Mouse (Mus musculus) forebrain, postnatal 0 days (tissue): ENCODE results near the gene Cd79a. TPM values are rescaled to one million over a fixed set of nuclear protein-coding genes. Genes with fewer than 3 reads are reported as not detected.
A peak's percentile ranks its signal among the peaks of the same experiment; 100 is the strongest.
"Not testable (repeated sequence)": the region's sequence is repeated elsewhere in the genome, so short reads cannot be mapped to it uniquely, and the experiment has no call there.

Source experiments
- ATAC-seq: fragments of 200-750 bp; cut with Nextera tagmentation; 2 replicates; pipeline ENCODE4 v1.8.0; 2017; ENCODE audit warnings: mild to moderate bottlenecking, moderate library complexity
- DNase-seq: peaks from one replicate; pipeline ENCODE4 v3.0.0-alpha.2; 2015
- H3K27ac ChIP-seq: fragments of 300-500 bp; sonication (generic); 2 replicates; pipeline ENCODE4 v1.5.1; 2014; ENCODE audit warnings: low read depth, mild to moderate bottlenecking, antibody characterized with exemption, low read length, moderate library complexity, mixed read lengths
- H3K27me3 ChIP-seq: fragments of 300-500 bp; sonication (generic); 2 replicates; pipeline ENCODE4 v1.6.1; 2014; ENCODE audit warnings: mild to moderate bottlenecking, low read length, mixed read lengths; ENCODE audit not compliant: insufficient read depth
- H3K36me3 ChIP-seq: fragments of 300-500 bp; sonication (generic); 2 replicates; pipeline ENCODE4 v1.6.1; 2014; ENCODE audit warnings: mild to moderate bottlenecking, moderate library complexity; ENCODE audit not compliant: insufficient read depth
- H3K4me1 ChIP-seq: fragments of 300-500 bp; sonication (generic); 2 replicates; pipeline ENCODE4 v1.6.1; 2014; ENCODE audit warnings: antibody characterized with exemption; ENCODE audit not compliant: insufficient read depth
- H3K4me2 ChIP-seq: fragments of 300-500 bp; sonication (generic); 2 replicates; pipeline ENCODE4 v1.6.1; 2014; ENCODE audit warnings: low read depth, mild to moderate bottlenecking, moderate library complexity
- H3K4me3 ChIP-seq: fragments of 300-500 bp; sonication (generic); 2 replicates; pipeline ENCODE4 v1.5.1; 2014; ENCODE audit warnings: low read depth, low read length, mixed read lengths
- H3K9ac ChIP-seq: fragments of 300-500 bp; sonication (generic); 2 replicates; pipeline ENCODE4 v1.6.1; 2014; ENCODE audit warnings: mild to moderate bottlenecking
- H3K9me3 ChIP-seq: fragments of 300-500 bp; sonication (generic); 2 replicates; pipeline ENCODE4 v1.6.1; 2016; ENCODE audit warnings: low read length
- CTCF ChIP-seq: sonication (generic); IDR thresholded peaks from 2 replicates; pipeline ENCODE4 v1.5.1; 2016; ENCODE audit warnings: antibody characterized with exemption, control low read depth, low read depth
- WGBS: fragments of 180-500 bp; shearing (Covaris S2); extraction: QIAGEN DNeasy Blood & Tissue Kit; methylation state at CpG from one replicate; pipeline ENCODE4 v1.1.7; 2014; 5-methylcytosine and 5-hydroxymethylcytosine counted together
- polyA plus RNA-seq: library from polyadenylated mRNA; unstranded; fragments of >200 nt; fragmentation: Nextera tagmentation; extraction: Ambion mirVana; gene quantifications from 2 replicates; pipeline ENCODE4 v1.2.1, GENCODE M21; 2015
- total RNA-seq: library from RNA; depleted of rRNA; stranded (reverse); fragments of >200 nt; gene quantifications from 2 replicates; pipeline ENCODE4 v1.2.3, GENCODE M21; 2014

Gene Cd79a
- total and polyA plus RNA-seq, 2 experiments from 2014 or later: 0.33 to 0.47 TPM

- H3K27me3 ChIP-seq: no peaks in the 10 kb centered on the region
- ATAC-seq (no peak), DNase-seq (no peak)
- H3K36me3 ChIP-seq: peaks cover 56% of the 10 kb centered on the region
- no peak overlapping the region for H3K4me3 ChIP-seq
- no peaks in the 10 kb centered on the region for H3K9me3 ChIP-seq
- 65% methylated on average over 4 of the region's 4 CpGs for WGBS
- no peak overlapping the region for H3K27ac ChIP-seq
- H3K9ac ChIP-seq: peak overlapping the region; percentile 100; the same call in 1 of the 2 replicates
- TF ChIP-seq CTCF: no peak
- peaks cover 6% of the 10 kb centered on the region for H3K4me1 ChIP-seq
- H3K4me2 ChIP-seq: no peak overlapping the region
Measured at GRCm38 (mm10) chr7:24886308-24886633, 10.9 kb upstream of the Cd79a start.

- Histone ChIP-seq H3K4me1 (peaks cover 6% of the 10 kb centered on the region), H3K4me3 (no peak overlapping the region)
Measured at GRCm38 (mm10) chr7:24887096-24887495, 10.1 kb upstream of the Cd79a start.

GRCm38 (mm10) chr7:24889431-24890220 lies 7.6 kb upstream of the Cd79a start:
- 77% methylated on average over 6 of the region's 6 CpGs for WGBS
- Histone ChIP-seq H3K27ac (no peak overlapping the region), H3K4me1 (peaks cover 6% of the 10 kb centered on the region), H3K4me2 (no peak overlapping the region), H3K4me3 (no peak overlapping the region), H3K9ac (no peak overlapping the region), H3K27me3 (no peaks in the 10 kb centered on the region), H3K9me3 (no peaks in the 10 kb centered on the region), H3K36me3 (peaks cover 56% of the 10 kb centered on the region)
- DNase-seq (no peak), ATAC-seq (no peak)
- TF ChIP-seq CTCF: no peak

More at GRCm38 (mm10) chr7:24887096-24887495, 10.1 kb upstream of the Cd79a start:
- H3K4me2 ChIP-seq: no peak overlapping the region
- H3K9ac ChIP-seq: peak overlapping the region; percentile 22; the same call in 1 of the 2 replicates
- no peaks in the 10 kb centered on the region for H3K9me3 ChIP-seq
- H3K27ac ChIP-seq: no peak overlapping the region
- DNase-seq: no peak
- 49% methylated on average over 4 of the region's 4 CpGs for WGBS
- ATAC-seq: no peak
- TF ChIP-seq CTCF: no peak
- no peaks in the 10 kb centered on the region for H3K27me3 ChIP-seq
- H3K36me3 ChIP-seq: peaks cover 56% of the 10 kb centered on the region

GRCm38 (mm10) chr7:24890281-24891216 lies 6.6 kb upstream of the Cd79a start:
- Histone ChIP-seq H3K9ac (no peak overlapping the region), H3K4me1 (peaks cover 3% of the 10 kb centered on the region), H3K4me3 (no peak overlapping the region), H3K9me3 (no peaks in the 10 kb centered on the region), H3K36me3 (peaks cover 56% of the 10 kb centered on the region), H3K27me3 (no peaks in the 10 kb centered on the region), H3K4me2 (no peak overlapping the region), H3K27ac (no peak overlapping the region)
- TF ChIP-seq CTCF: peak; percentile 99
- DNase-seq (peak; percentile 91), ATAC-seq (peak; percentile 73)
- 27% methylated on average over 10 of the region's 10 CpGs for WGBS

GRCm38 (mm10) chr7:24891241-24892124 lies 5.7 kb upstream of the Cd79a start:
- TF ChIP-seq CTCF: no peak
- no peaks in the 10 kb centered on the region for H3K4me1 ChIP-seq
- no peak overlapping the region for H3K4me2 ChIP-seq
- H3K4me3 ChIP-seq: no peak overlapping the region
- H3K36me3 ChIP-seq: peaks cover 47% of the 10 kb centered on the region
- no peak overlapping the region for H3K27ac ChIP-seq
- ATAC-seq: no peak
- no peaks in the 10 kb centered on the region for H3K27me3 ChIP-seq
- 71% methylated on average over 3 of the region's 3 CpGs for WGBS
- H3K9ac ChIP-seq: no peak overlapping the region
- no peak for DNase-seq
- no peaks in the 10 kb centered on the region for H3K9me3 ChIP-seq

- Histone ChIP-seq H3K4me1 (no peaks in the 10 kb centered on the region), H3K27me3 (no peaks in the 10 kb centered on the region), H3K4me3 (no peak overlapping the region), H3K4me2 (no peak overlapping the region), H3K9ac (no peak overlapping the region), H3K9me3 (no peaks in the 10 kb centered on the region), H3K27ac (no peak overlapping the region), H3K36me3 (peaks cover 40% of the 10 kb centered on the region)
- TF ChIP-seq CTCF: no peak
- no peak for DNase-seq
- ATAC-seq: no peak
- WGBS: 75% methylated on average over 2 of the region's 2 CpGs
Measured at GRCm38 (mm10) chr7:24892125-24892583, 5.0 kb upstream of the Cd79a start.

GRCm38 (mm10) chr7:24895749-24896148 lies 1.4 kb upstream of the Cd79a start:
- H3K9me3 ChIP-seq, DNase-seq, H3K4me1 ChIP-seq, H3K27ac ChIP-seq, ATAC-seq, H3K9ac ChIP-seq, H3K36me3 ChIP-seq, H3K27me3 ChIP-seq, H3K4me3 ChIP-seq, H3K4me2 ChIP-seq: not testable (repeated sequence)
- WGBS: 91% methylated on average over 2 of the region's 2 CpGs
